Mouse (Mus musculus): ENCODE data around the gene Tle6.

The Tle6 gene

DNA sequence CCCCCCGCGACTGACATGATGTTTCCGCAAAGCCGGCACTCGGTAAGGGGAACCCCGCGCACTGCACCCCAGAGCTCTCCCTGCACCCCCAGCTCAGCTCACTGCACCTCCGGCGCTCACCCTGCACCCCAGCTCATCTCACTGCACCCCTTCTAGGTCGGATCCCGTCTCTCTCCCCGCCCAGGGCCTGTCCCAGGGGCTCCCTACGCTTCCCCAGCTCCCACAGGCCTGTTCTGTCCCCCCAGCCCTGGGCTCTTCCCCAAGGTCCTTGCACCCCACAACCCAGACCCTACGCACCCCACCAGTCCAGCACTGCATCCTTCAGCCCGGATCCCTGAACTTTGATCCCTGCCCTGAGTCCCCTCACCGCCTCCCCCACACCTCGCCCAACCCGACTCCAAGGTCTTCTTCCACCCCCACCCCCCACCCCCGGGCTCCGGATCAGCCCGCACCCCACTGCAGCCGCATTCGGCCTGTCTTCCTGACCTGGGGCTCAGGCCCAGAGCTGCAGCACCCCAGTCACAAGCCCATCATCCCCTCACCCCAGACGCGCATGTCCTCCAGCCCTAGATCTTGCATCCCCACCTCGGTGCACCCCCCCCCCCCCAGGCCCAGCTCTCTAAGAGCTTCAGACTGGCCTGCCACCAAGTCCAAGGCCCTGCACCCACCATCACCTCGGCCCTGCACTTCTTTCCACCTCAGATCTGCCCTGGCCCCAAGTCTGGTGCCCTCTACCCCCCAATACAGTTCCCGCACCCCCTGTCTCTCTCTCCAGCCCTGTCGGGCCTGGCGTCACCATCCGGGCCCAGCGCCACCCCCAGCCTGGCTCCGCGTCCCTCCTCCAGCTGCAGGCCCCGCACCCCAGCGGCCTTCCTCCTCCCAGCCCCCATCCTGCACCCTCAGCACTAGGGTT lies 41.0 kb downstream of the Tle6 start:
- DNase-seq = peak; percentile 67 to 69

DNA sequence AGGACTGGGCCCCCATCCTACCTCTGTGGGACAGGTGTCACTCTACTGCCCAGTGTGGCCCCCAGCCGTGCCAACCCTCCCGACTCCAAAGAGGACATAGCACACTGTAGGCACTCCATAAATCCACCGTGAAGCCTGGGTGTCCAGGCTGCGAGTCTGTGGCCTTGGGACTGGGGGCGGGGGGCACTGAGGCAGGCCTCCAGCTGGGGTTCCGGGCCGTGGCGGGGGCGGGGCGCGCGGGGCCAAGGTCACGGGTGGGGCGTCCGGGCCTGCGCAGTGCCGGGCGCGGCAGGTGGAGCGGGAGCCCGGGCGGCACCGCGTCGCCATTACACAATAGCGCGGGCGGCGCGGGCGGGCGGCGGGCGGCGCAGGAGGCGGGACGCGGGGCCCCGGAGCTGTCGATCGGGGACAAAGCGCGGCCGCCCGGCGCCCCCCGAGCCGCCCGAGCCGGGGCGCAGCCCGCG lies 41.7 kb downstream of the Tle6 start, which contains the start of gene Aes:
Gene Aes (plus strand): TSS at position 326 of the 464 bp plus-strand sequence.
- DNase-seq = peak; percentile 78 to 84

GRCm38 (mm10) chr10:81557491-81557890 lies 43.4 kb downstream of the Tle6 start:
- no peak for DNase-seq

DNA sequence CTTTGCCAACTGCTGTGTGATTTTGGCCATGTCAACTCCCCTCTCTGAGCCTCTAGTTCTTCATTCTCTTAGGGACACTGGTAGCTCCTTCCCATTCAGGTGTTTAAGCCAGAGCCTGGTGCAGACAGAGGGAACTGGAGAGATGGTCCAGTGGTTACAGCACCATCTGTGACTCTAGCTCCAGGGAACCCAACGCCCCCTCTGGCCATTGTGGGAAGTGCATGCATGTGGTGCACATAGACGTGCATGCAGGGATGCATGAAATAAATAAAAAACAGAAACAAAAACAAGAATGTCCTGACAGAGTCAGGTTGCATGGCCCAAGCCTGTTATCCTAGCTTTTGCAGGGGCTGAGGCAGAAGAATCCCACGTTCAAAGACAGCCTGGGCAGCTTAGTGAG lies 44.6 kb downstream of the Tle6 start:
- no peak for DNase-seq

- no peak for DNase-seq
Observed at GRCm38 (mm10) chr10:81553807-81554755, 46.8 kb downstream of the Tle6 start.

DNA sequence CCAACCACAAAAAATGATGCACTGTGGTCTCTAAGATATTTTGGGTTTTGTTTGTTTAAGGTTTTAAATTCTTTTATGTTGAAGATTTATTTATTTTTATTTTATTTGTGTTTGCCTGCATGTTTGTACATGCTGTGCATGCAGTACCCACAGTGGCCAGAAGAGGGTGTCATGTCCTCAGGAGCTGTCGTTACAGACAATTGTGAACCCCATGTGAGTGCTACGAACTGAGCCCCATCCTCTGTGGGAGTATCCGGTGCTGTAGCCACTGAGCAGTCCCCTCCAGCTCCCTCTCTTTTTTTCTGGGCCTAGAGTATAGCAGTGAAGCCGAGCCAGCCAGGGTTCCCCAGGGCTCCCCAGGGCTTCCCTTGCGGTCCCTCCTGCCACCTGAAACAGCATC lies 47.6 kb downstream of the Tle6 start:
- DNase-seq = no peak

- DNase-seq = peak; percentile 92 to 97
Observed at GRCm38 (mm10) chr10:81551597-81552102, 49.2 kb downstream of the Tle6 start.

GRCm38 (mm10) chr10:81550257-81550656 lies 50.6 kb downstream of the Tle6 start:
- peak; percentile 68 to 78 for DNase-seq

GRCm38 (mm10) chr10:81548944-81549343 lies 51.9 kb downstream of the Tle6 start:
- no peak for DNase-seq

- DNase-seq = no peak
Observed at GRCm38 (mm10) chr10:81546788-81547571, 53.9 kb downstream of the Tle6 start.

DNA sequence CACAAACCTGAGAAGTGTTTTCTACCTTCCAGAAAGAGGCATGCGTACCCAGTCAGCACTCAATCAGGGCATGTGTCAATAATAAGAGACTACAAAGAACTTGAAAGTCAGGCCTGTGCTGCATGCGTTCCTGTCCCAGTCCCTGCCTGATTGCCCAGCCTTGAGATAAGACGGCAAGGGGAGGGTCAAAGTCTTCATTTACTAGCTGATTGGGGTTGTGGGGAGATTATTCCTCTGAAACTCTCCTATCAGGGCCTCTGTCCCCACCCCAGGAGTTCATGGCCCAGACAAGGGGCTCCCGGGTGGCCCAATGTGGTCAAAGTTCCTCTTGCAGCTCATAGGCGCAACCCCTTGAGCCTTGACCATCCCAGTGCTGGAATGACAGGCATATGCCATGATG lies 54.5 kb downstream of the Tle6 start:
- DNase-seq = no peak

DNA sequence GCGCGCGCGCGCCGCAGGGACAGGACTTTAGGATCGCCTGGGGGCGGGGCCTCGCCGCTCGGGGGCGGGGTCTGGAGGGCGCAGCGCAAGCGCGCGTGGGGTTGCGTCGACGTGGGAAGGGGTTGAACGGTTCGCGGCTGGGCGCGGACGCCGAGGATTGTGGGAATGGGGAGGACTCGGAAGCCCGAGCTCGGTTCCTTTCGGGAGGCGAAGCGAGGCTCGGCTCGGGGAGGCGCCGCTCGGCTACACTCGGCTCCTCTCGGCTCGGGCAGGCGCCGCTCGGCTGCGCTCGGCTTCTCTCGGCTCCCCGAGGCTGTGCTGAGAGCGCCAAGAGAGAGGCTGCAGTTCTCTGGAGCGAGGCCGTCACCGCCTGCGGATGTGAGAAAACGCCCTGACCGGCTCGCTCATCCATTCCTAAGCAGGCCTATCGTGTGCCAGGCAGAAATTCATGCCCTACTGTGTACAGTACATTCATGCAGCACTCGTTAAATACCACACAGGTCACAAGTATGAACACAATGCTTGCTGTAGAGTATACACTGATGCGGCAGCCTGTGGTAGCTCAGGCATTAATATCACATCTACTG lies 55.6 kb downstream of the Tle6 start, which contains the start of gene Gna11:
Gene Gna11 (minus strand): TSS at position 30 of the 587 bp plus-strand sequence.
- DNase-seq = peak; percentile 99

DNA sequence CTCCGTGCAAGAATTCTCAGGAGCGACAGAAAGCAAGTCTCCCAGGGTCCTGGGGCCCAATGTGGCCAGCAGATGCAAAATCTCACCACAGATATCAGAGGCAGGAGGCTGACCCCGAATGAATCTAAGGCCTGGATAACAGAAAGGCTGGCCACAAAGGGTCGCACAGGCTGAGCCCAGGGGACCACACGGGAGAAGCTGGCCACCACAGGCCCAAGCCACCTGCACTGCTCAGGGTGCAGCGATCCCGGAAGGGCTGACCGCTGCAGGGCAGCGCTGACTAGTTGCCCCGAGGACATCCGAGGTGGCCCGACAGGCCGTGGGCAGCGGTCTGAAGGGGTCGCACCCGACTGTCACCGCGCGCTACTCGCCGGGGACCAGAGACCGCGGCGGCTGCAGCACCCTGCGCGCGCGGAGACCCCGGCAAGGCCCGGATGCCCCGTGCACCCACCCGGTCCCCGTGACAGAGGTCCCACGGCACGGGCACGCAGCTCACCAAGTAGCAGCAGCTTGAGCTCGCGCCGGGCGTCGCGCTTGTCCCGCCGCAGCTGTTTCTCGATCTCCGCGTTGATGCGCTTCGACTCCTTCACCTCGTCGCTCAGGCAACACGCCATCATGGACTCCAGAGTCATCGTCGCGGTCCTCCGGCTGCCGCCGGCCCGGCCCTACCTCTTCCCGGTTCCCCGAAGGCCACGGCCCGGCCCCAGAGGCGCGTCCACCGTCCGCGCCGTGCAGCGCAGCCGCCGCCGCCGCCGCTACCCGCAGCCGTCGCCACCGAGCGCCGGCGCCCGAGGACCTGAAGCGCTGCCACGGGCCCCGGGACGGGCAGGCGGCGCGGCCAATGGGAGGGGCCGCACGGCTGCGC lies 56.3 kb downstream of the Tle6 start:
- DNase-seq = peak in 1 of 2 experiments; percentile 57

- no peak for DNase-seq
Observed at GRCm38 (mm10) chr10:81543633-81544032, 57.2 kb downstream of the Tle6 start.

DNA sequence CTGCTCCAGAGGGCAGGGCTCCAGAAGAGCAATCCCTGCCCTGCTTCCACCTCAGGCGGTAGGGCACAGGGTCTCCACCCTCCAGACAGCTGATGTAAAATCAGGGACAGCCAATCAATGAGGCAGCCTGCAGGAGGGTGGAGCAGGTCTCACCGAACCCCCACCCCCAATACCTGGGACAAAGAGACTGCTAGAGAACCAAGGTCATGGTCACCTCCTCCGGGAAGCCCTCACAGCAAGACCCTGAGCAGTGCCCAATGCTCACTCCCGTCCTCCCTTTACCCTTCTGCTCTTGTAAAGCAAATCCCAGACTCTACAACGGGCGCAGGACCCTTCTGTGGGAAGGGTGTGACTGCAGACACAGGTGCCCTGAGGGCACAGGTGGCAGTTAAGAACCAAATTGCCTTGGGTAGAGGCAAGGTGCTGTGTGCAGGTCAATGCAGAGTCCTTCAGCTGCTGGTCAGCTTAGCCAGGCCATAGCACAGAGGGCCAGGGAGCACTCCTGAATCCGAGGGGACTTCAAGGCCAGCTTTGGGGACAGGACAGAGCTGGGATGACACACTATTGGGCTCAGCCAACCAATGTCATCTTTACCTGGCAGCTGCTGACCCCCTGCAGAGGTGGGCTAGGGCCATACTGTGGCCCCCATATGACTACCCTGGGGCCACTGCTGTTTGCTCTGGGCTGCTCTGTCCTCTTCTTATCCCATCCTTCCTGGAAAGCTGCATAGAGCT lies 58.0 kb downstream of the Tle6 start:
- DNase-seq = no peak

GRCm38 (mm10) chr10:81541803-81542202 lies 59.1 kb downstream of the Tle6 start:
- peak; percentile 63 to 75 for DNase-seq

DNA sequence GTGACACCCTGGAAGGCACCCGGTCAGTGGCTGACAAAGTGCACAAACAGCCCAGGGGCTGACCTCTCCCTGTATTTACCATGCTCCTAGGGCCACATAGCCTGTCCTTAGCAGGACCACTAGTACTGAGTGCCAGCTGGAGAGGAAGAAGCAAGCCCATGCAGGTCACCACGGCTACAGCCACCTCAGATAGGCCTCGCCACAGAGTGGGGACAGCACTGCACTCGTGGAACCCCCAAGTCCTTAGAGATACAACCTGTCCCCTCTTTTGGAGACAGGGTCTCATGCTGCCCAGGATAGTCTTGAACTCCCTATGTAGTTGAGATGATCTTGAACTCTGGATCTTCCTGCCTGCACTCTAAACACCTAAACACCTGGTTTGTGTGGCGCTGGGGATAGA lies 59.5 kb downstream of the Tle6 start:
- no peak for DNase-seq

Measured in kidney, adult 8-10 months (tissue).